Mouse (Mus musculus) G1E (cell line): ENCODE results near the gene Bik. TPM values are rescaled to one million over a fixed set of nuclear protein-coding genes. Genes with fewer than 3 reads are reported as not detected.
"Not testable (repeated sequence)": the region's sequence is repeated elsewhere in the genome, so short reads cannot be mapped to it uniquely, and the experiment has no call there.

Experiments used
- ATAC-seq: 2 replicates; pipeline ENCODE4 v1.8.0; 2016; ENCODE audit warnings: mild to moderate bottlenecking; ENCODE audit not compliant: insufficient number of reproducible peaks, poor library complexity, low FRiP score, severe bottlenecking; ENCODE audit errors: extremely low read depth
- DNase-seq: peaks from one replicate; pipeline ENCODE4 v3.0.0; 2012; ENCODE audit warnings: low spot score
- H3K27me3 ChIP-seq: 2 replicates; pipeline ENCODE4 v1.6.1; 2012; ENCODE audit warnings: mild to moderate bottlenecking, low read length, inconsistent platforms; ENCODE audit not compliant: insufficient read depth
- H3K36me3 ChIP-seq: replicated peaks from 2 replicates; pipeline ENCODE3; 2012; ENCODE audit warnings: mild to moderate bottlenecking, inconsistent platforms
- H3K4me1 ChIP-seq: 2 replicates; pipeline ENCODE4 v1.6.1; 2012; ENCODE audit warnings: low read depth, low read length, inconsistent platforms, mixed read lengths; ENCODE audit not compliant: insufficient read depth
- H3K4me3 ChIP-seq: 2 replicates; pipeline ENCODE4 v1.5.1; 2012; ENCODE audit warnings: low read depth, mild to moderate bottlenecking, inconsistent platforms, low read length, moderate library complexity, mixed read lengths
- H3K9me3 ChIP-seq: replicated peaks from 2 replicates; pipeline ENCODE4 v1.6.1; 2012; ENCODE audit warnings: inconsistent platforms
- CTCF ChIP-seq: IDR thresholded peaks from 2 replicates; pipeline ENCODE4 v1.5.1; 2012; ENCODE audit warnings: low read depth, low read length, inconsistent platforms, mixed read lengths
- GATA1 ChIP-seq: IDR thresholded peaks from 2 replicates; pipeline ENCODE4 v1.6.1; 2012; ENCODE audit warnings: borderline replicate concordance, low read length, inconsistent platforms, mixed read lengths
- GATA2 ChIP-seq: IDR thresholded peaks from 2 replicates; pipeline ENCODE4 v1.6.1; 2012; ENCODE audit warnings: low read depth, low read length, inconsistent platforms, borderline replicate concordance
- POLR2AphosphoS5 ChIP-seq: IDR thresholded peaks from 2 replicates; pipeline ENCODE4 v1.6.1; 2012; ENCODE audit warnings: low read depth, low read length, inconsistent platforms; ENCODE audit not compliant: insufficient replicate concordance
- TAL1 ChIP-seq: conservative IDR thresholded peaks from 2 replicates; pipeline ENCODE4 v1.6.1; 2012; ENCODE audit warnings: low read depth, low read length, inconsistent platforms, mixed read lengths
- polyA plus RNA-seq: library from polyadenylated mRNA; stranded (reverse); fragments of >175 nt; gene quantifications from 2 replicates; pipeline ENCODE4 v1.2.3, GENCODE M21; 2012
- total RNA-seq, 2 experiments: library from RNA; stranded (forward) in 1 of 2; stranded (reverse) in 1 of 2; fragments of 200-1000 nt in 1 of 2; fragments of >200 nt in 1 of 2; fragmentation: Nextera tagmentation in 1 of 2; gene quantifications; 2 replicates each; pipeline ENCODE4 v1.2.3; 2014 to 2017

The Bik gene
- total and polyA plus RNA-seq, 3 experiments: not detected

GRCm38 (mm10) chr15:83495195-83495594 is 31.5 kb upstream of the Bik start:
- Histone ChIP-seq H3K4me1 (peaks cover 18% of the 10 kb centered on the region), H3K27me3 (no peaks in the 10 kb centered on the region), H3K36me3 (peaks cover 67% of the 10 kb centered on the region), H3K9me3 (no peaks in the 10 kb centered on the region), H3K4me3 (no peak overlapping the region)
- TF ChIP-seq CTCF (no peak), GATA2 (no peak), TAL1 (no peak), GATA1 (no peak), POLR2AphosphoS5 (no peak)
- DNase-seq (no peak), ATAC-seq (peak; percentile 22; the same call in 1 of the 2 replicates)

GRCm38 (mm10) chr15:83495787-83496367 is 30.8 kb upstream of the Bik start:
- Histone ChIP-seq H3K4me3 (peak overlapping the region; percentile 60; the same call in 1 of the 2 replicates), H3K9me3 (no peaks in the 10 kb centered on the region), H3K27me3 (no peaks in the 10 kb centered on the region), H3K36me3 (peaks cover 66% of the 10 kb centered on the region), H3K4me1 (peaks cover 18% of the 10 kb centered on the region)
- ATAC-seq: 0 out of 2 replicates have a peak, but pooled peaks have one; percentile 38
- no peak for TF ChIP-seq TAL1
- TF ChIP-seq GATA1: no peak
- no peak for TF ChIP-seq CTCF
- no peak for TF ChIP-seq GATA2
- no peak for TF ChIP-seq POLR2AphosphoS5
- peak; percentile 33 for DNase-seq

GRCm38 (mm10) chr15:83497299-83497698 is 29.4 kb upstream of the Bik start:
- Histone ChIP-seq H3K4me1 (peaks cover 18% of the 10 kb centered on the region), H3K4me3 (no peak overlapping the region), H3K36me3 (peaks cover 60% of the 10 kb centered on the region), H3K27me3 (no peaks in the 10 kb centered on the region), H3K9me3 (no peaks in the 10 kb centered on the region)
- no peak for TF ChIP-seq TAL1
- 0 out of 2 replicates have a peak, but pooled peaks have one; percentile 10 for TF ChIP-seq CTCF
- DNase-seq (no peak), ATAC-seq (no peak)

- TF ChIP-seq POLR2AphosphoS5 (no peak), CTCF (no peak)
- H3K4me1 ChIP-seq: peaks cover 18% of the 10 kb centered on the region
- H3K27me3 ChIP-seq: no peaks in the 10 kb centered on the region
- DNase-seq: no peak
- H3K4me3 ChIP-seq: no peak overlapping the region
- peaks cover 55% of the 10 kb centered on the region for H3K36me3 ChIP-seq
- H3K9me3 ChIP-seq: no peaks in the 10 kb centered on the region
- no peak for ATAC-seq
Measured at GRCm38 (mm10) chr15:83499211-83499755, 27.4 kb upstream of the Bik start.

GRCm38 (mm10) chr15:83500352-83500751 is 26.3 kb upstream of the Bik start:
- ATAC-seq (no peak), DNase-seq (no peak)
- H3K9me3 ChIP-seq: no peaks in the 10 kb centered on the region
- TF ChIP-seq CTCF (peak; percentile 74), GATA1 (no peak)
- peaks cover 12% of the 10 kb centered on the region for H3K4me1 ChIP-seq
- H3K27me3 ChIP-seq: no peaks in the 10 kb centered on the region
- no peak overlapping the region for H3K4me3 ChIP-seq
- peaks cover 55% of the 10 kb centered on the region for H3K36me3 ChIP-seq

- not testable (repeated sequence) for ATAC-seq, H3K9me3 ChIP-seq, H3K4me3 ChIP-seq, DNase-seq, H3K27me3 ChIP-seq, H3K4me1 ChIP-seq
- peaks cover 51% of the 10 kb centered on the region for H3K36me3 ChIP-seq
Measured at GRCm38 (mm10) chr15:83501483-83501882, 25.2 kb upstream of the Bik start.

- H3K27me3 ChIP-seq: peaks cover 20% of the 10 kb centered on the region
- no peaks in the 10 kb centered on the region for H3K9me3 ChIP-seq
- DNase-seq (peak; percentile 25), ATAC-seq (no peak)
- H3K4me1 ChIP-seq: peaks cover 23% of the 10 kb centered on the region
- no peak for TF ChIP-seq GATA1
- TF ChIP-seq POLR2AphosphoS5: no peak
- no peak for TF ChIP-seq TAL1
- TF ChIP-seq GATA2: no peak
- peaks cover 4% of the 10 kb centered on the region for H3K36me3 ChIP-seq
- peak overlapping the region; percentile 72 for H3K4me3 ChIP-seq
Measured at GRCm38 (mm10) chr15:83509950-83510804, 16.5 kb upstream of the Bik start.
